Mouse (Mus musculus): ENCODE results near the gene Eps8.

DNA sequence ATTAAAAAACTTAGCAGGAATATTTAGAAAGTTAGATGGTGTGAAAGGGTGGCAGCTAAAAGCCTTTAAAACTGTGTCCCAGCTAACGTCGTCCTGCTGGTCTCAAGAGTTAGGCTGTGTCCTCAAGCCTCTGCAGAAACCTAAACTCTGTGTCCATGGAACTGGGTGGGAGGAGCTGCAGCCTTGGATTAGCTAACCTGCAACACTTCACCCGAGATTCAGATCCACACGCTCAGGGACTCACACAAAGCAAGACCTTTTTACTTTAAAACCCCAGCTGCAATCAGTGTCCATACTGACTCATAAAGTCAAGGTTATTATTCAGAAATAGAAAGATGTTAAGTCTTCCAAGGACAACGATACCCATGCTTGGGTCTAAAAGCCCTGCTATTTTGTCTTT lies 18.5 kb downstream of the Eps8 start:
- TF ChIP-seq POLR2A (IDR thresholded peaks at IDR 0.05; ENCODE audit: extremely low read depth, insufficient read depth, low read length) (no peak), CTCF (IDR thresholded peaks at IDR 0.05; ENCODE audit: extremely low read depth, insufficient read depth, low read length) (no peak)

Measured in cortical plate, adult 2 months (tissue).